Mouse (Mus musculus): ENCODE data around the gene Anapc16.

DNA sequence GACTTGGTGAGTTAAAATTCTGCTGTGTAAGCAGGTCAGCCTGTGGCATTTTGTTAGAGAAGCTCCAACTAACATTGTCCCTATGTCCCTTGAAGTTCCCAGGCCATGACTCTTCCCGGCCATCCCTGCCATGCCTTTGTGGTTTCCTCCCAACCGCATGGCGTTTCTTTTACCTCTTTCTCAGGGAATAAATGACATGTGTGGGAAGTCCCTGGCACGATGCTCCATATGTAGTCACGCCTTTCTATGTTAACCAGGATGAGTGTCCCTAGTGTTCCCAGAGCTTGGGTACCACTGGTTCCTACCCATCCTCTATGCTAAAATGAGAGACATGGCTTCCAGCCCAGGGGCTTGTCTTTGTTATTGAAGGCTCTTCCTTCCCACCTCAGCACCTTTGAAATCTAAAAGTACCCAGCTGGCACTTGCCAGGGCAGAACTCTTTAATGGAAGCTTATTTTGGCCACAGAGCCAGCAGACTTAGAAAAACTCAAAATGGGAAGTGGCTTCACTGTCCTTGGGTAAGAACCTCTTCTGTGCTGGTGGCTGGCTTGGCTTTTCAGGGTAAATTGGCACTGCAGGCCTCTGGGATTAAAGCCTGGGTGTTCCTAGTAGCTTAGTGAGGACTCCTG lies 25.1 kb downstream of the Anapc16 start:
- TF ChIP-seq CTCF (IDR thresholded peaks at IDR 0.05; ENCODE audit: extremely low read depth, insufficient read depth, insufficient read length, insufficient replicate concordance) (no peak), POLR2A (IDR thresholded peaks at IDR 0.05; ENCODE audit: low read depth, low read length) (no peak)
